Mouse (Mus musculus) thymus, adult 18-20 months (tissue): Measurements from ENCODE around the gene Git1.

Experiments
- DNase-seq, 2 experiments: peaks; one replicate each; pipeline ENCODE4 v3.0.0; 2022; ENCODE audit warnings: mixed read lengths in 2 of 2

The Git1 gene

DNA sequence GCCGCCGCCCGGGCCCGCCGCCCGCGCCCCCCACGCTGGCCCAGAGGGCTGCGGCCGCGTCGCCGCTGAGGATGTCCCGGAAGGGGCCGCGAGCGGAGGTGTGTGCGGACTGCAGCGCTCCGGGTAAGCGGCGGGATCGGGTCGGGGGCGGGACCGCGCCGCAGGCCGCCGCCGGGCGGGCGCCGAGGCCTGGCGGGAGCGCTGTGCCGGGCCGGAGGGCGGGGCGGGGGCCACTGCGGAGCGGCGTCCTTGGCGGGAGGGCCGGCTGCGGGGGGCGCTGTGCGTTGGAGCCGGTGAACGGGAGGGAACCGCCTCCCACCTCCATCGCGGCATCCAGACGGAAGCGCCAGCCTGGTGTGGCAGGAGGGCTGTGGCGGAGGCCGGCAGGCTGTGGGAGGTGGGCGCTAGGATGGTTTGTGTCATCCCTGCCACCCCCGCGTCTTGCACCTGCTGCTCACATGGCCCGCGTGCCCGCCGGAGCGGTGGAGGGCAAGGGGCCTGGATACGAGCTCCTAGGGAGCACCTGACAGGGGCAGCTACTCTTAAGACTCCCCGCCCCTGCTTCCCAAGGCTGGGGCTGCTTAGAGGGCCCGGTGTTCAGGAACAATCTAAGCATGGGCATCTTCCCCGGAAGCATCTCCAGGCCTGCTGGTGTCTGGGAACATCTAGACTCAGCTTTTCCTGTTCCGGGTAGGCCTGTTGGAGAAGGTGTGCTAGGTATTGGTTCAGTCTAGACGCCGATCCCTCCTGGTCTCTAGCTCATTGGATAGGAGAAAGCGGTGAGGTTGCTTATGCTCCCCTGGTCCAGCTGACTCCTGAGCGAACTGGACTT lies at the start of gene Git1:
Gene Git1 (plus strand): TSS at position 51 of the 832 bp plus-strand sequence.
- peak; percentile 52 to 60 for DNase-seq

DNA sequence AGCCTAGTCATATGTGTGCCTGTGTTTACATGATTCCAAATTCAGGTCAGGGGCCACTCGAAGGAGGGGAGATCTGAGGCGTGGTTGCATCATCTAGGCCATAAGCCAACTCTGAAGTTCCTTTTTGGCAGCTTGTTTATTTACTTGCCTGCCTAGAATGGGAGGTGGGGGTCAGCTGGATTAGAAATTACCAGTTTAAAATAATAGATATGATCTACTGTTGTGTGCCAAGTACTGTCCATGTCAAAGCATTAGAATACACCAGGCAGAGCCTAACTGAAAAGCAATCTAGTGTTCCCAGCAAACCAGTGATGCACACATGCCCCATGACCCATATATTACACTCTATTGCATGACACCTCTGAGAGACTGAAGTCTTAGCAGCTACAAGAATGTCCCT lies 48.4 kb upstream of the Git1 start:
- no peak for DNase-seq

DNA sequence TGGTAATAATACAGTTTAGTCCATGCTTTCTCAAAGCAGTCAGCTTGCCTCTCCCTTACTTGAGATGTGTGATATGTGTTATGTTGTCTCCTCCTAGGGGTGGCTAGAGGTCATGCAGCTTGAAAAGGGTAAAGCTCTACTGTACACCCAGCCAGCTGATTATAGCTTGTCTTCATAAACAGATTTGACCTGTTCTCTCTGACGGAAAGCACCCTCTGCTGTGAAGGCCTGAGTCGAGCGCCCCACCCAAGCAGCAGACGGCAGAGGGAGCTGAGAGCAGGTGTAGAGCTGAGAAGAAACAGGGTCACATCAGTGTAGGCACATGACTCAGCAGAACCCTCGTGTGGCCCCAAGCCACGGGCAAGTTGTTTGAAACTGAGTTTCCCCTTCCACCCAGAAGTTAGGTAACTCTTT lies 46.7 kb upstream of the Git1 start:
- peak; percentile 60 to 69 for DNase-seq

DNA sequence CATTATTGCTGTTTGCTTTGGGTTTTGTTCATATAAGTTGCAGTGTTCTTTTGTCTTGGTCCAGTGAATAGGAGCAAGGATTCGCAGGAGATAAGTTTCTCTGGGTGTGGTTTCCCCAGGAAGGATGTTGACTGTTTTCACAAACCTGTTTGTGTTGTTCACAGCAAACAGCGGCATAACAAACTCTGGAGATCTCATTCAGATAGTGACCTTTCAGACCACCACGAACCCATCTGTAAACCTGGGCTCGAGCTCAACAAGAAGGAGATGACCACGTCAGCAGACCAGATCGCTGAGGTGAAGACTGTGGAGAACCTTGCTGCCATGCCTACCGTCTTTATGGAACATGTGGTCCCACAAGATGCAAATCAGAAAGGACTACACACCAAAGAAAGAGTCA lies 44.1 kb upstream of the Git1 start:
- no peak for DNase-seq

DNA sequence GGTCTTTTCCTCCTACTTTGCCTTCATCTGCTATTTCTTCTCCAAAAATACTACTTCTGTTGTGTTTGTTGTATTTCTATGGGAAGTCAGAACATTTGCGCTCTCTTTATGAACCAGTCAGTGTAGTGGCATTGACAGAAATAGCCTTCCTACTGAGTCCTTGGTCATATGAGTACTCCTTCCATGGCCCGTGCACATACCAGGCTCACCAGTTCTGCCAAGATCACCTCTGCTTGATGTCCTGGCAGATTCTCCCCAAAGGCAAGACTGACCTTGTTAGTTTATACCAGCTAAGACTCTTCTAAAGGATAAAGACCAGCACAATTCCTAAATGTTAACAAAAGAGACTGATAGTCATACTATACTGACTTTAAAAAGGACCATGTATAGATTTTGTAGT lies 41.7 kb upstream of the Git1 start:
- no peak for DNase-seq

DNA sequence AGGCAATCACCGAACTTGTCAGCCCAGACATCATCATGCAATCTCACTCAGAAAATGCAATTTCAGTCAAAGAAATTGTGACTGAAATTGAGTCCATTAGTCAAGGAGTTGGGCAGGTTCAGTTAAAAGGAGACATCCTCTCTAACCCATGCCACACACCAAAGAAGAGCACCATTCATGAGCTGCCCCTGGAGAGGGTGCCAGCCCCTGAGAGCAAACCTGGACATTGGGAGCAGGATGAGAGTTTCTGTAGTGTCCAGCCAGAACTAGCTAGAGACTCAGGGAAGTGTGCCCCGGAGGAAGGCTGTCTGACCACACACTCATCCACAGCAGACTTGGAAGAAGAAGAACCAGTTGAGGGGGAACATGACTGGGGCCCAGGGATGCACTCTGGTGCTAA lies 40.0 kb upstream of the Git1 start:
- no peak for DNase-seq

DNA sequence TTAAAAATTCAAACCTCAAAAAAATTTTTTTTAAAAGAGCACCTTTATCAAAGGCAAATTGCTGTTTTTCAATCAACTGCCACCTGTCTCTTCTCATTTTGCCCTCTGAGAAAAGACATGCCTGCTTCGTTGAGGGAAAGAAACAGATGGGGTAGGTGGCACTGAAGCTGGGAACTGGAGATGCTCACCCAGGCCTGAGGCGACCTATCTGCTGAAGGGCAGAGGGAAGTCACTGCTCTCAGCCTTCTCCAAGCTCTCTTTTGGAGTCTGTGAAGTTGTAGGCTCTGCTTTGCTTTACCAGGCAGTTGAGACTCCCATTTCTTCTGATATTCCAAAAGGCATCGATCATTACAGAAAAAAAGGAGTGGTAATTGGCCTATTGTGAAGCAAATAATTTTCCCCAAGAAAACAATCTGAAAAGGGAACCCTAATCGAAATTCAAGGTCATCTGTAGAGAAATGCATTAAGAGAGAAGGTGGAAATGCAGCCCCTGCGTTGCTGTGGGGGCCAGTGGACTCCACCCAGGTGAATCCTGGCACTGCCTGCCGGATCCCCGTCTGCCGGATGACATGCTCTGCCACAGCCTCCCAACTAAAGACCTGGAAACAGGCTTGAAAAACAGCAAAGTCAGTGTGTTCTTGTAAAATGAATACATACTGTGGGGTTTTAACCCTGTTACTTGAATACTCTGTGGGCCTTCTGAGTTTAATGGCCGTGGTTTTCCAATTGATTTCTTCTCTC lies 37.4 kb upstream of the Git1 start:
- no peak for DNase-seq

DNA sequence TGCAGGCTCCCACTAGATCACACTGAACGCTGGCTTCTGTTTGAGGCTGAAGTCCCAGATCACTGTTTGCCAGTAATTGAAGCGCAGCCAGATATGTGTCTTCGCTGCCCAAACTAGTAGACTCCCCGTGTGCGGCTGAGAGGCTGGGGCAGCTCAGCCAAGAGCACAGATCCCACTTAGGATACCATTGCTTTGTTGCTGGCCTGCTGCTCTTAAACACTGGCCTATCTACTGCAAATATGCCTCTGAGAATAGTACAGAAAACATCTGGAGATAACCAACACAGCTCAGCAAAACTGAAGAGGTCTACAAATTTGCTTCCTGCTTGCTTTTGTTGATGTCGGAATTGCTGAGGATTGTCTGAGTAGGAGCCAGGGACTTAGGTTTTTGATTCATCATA lies 36.5 kb upstream of the Git1 start:
- no peak for DNase-seq

DNA sequence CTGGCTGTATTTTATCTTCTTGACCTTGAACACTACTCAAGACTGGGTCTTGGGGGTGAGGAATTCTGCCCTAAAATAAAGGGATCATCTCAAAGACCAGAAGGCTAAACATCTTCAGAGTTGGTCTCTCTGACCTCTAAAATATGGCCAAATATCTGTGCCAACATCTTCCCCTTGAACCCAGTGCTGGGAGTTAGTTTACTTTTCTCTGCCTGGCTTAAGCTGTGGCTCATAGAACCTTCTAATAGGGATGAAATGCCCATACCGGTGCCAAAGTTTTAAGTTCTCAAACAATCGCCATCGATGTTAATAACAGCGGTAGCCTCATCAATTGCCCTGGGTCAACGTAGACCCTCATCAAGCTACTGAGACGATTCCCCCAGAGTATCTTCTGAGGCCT lies 31.5 kb upstream of the Git1 start:
- DNase-seq: no peak

DNA sequence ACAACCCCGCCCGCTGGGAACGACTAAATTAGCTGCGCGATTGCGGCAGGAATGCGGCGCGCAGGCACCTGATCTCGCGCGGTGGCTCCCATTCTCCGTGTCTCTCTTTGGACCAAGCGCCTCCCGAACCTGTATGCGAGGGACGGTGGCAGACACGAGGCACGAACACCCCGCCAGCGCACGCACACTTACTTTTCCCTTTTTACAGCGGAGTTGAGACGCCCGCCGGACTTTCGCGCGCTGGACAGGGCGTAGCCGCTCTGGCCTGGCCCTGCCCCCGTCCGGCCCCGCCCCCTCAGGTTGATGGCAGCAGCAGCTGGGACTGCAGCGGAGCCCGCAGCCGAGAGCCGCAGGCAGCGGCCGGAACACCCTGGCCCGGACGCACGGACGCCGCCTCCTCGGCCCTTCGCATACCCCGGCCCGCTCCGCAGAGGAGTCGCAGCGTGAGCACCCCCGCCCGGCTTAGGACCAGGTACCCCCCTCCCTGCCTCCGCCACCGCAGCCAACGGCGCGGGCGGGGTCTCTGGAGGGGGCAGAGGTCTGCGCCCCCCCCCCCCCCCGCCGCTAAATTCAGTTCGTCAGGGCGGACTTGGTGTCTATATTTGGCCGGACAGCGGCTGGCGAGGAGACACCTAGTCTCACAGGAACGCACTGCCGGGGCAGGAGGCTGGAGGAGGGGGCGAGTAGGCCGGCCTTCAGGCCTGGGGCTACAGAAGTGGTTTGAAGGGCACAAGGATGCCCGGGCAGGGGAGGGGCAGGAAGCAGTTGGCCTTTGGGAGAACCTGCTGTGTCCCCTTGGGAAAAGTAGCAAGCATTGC lies 30.9 kb upstream of the Git1 start, which contains the start of gene Coro6:
Gene Coro6 (plus strand): TSS at position 129 of the 818 bp plus-strand sequence.
- DNase-seq: no peak

DNA sequence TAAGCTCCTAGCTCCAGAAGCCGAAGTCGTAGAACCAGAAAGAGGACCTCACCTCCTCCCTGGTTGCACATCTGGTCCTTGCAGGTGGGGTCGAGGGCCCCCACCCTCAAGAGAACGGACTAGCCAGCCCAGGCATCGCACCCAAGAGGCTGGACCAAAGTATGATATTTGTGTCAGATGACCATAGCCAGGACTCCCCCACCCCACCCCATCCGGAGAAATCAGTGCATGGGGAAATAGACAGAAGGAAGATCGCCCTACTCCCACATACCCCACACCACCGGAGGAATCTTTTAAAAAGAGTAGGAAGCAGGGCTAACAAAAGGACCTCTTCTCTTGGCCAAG lies 30.3 kb upstream of the Git1 start:
- no peak for DNase-seq

DNA sequence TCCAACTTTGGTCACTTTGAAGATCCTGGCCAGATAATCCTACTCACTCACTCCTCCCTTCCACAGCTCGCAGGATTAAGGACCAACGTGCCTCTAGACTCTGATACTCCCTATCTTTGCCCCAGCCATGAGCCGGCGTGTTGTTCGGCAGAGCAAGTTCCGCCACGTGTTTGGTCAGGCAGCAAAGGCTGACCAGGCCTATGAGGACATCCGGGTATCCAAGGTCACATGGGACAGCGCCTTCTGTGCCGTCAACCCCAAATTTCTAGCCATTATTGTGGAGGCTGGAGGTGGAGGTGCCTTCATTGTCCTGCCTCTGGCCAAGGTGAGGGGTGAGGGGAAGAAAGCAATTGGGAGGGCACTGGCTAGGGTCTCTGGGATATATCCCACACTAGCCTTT lies 29.6 kb upstream of the Git1 start:
- DNase-seq: no peak

DNA sequence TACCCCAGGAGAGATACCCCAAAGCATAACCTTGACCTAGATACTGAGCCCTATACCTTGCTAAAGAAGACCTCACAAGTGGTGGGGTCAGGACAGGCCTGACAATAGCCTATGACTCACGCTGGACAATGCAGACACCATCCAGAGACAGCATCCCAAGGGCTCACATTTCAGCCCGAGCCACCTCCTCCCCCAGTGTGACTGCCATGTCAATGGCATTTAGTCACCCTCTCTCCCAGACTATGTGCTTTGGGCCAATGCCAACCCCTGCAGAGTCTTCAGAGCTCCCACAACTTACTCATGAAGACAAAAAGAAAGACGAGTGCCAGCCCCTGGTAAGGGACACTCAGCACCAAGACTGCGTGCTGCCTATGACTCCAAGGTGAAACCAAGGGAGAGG lies 28.7 kb upstream of the Git1 start:
- DNase-seq: no peak

DNA sequence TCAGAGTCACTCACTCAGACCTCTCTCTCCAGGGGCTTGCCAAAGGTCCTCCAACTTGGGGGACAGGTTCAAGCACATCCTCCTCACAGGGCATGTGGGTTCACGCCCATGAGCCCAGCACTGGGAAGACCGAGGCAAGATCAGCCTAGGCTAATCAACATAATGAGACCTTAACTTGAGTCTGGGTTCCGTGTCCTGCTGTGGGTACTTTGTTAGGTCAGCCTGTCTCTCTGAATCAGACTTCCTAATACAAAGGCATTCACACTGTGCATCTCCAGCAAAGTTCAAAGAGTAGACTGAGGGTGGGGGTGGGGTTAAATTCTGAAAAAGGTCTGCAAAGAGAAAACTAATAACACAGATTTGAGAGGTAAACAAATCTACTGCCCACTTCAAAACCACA lies 28.3 kb upstream of the Git1 start:
- no peak for DNase-seq

DNA sequence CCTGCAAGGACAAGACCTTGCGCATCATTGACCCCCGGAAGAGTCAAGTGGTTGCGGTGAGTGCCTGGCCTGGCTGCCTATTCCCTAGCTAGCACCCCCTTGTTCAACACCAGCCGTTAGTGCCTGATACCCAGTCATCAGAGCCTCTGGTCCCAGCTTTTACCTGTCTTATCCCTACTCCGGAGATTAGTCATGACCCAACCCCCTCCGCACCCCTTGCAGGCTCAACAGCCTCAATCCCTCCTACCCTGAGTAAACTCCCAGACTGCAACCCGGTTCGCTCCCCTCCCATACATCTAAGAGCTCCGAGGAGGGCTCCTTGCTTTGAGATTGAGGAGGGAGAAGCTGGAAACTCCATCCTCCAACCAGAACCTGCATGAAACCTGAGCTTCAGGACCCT lies 26.8 kb upstream of the Git1 start:
- no peak for DNase-seq

DNA sequence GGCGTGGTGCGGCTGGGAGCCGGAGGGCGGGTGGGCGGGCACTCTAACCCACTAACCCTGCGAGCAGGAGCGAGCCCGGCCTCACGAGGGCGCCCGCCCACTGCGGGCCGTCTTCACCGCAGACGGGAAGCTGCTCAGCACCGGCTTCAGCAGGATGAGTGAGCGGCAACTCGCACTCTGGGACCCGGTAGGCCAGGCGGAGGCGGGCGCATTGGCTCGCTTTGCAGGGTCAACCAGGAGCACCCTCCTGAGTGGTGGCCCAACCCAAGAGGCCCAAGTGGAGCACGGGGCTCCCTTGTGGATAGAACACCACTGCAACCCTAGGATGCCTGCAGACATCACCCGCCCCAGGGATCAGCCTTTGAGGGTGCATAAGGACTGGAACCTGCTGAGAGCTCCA lies 26.2 kb upstream of the Git1 start:
- DNase-seq: peak; percentile 76 to 81

DNA sequence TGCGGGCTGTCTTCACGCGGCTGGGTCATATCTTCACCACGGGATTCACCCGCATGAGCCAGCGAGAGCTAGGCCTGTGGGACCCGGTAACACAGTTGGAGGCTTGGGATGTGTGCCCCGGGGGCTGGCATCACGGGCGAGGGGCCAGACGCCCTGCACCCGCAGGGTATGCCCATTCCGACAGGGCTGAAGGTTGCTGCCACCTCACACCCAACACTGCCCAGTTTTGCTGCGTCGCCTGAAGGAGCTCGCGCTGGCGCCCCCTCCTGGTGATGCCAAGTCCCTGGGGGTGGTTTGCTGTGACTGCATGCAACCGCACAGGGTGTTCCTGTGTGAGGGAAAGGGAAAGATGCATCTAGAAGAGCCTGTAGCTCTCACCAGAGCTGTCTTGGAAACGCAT lies 25.6 kb upstream of the Git1 start:
- peak; percentile 61 to 64 for DNase-seq

DNA sequence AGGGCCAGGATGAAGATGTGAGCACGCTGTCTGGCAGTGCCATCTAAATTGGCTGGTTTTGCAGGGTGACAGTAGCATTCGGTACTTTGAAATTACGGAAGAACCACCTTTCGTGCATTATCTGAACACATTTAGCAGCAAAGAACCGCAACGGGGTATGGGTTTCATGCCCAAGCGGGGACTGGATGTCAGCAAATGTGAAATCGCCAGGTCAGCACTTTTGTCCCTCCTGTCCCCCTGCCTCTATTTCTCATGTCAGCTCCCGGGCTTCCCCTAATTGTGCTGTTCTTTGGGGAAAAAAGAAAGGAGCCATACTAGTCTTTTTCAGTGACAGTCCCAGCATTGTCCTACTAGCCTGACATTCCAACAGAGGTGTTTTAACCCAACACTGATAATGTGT lies 25.0 kb upstream of the Git1 start:
- no peak for DNase-seq

DNA sequence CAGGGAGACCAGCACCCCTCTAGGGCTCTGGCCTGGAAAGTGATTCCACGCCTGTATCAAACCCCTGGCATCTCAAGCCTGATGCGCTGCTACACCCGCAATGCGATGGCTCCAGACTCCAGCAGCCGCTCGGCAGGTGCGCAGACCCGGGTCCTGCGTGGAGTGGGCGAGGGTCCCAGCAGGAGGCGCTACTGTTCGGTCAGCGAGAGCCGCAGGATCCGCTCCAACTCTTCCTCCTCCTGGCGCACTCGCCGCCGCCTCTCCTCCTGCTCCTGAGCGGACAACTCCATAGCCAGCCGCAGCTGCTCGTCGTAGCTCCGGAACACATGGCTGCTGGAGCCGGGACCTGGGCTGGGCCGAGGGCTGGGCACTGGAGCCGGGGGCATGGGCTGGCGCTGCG lies 22.0 kb upstream of the Git1 start:
- no peak for DNase-seq

DNA sequence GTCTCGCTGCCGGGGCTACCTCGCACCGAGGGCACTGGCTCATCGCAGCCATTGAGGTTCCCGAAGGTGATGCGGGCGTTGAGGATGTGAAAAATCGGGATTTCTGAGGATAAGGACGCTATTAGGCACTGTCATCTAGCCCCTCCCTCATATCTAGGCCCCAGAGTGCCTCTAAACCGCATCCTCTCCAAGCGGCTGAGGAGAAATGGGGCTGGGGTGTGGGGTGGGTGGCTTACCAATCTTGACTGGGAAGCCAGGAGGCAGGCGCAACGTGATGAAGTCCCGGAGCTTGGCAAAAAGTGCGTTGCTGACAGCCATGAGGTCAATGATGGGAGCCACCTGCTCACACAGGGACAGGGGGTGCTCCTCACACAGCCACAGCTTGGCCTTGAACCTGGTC lies 20.6 kb upstream of the Git1 start:
- no peak for DNase-seq

DNA sequence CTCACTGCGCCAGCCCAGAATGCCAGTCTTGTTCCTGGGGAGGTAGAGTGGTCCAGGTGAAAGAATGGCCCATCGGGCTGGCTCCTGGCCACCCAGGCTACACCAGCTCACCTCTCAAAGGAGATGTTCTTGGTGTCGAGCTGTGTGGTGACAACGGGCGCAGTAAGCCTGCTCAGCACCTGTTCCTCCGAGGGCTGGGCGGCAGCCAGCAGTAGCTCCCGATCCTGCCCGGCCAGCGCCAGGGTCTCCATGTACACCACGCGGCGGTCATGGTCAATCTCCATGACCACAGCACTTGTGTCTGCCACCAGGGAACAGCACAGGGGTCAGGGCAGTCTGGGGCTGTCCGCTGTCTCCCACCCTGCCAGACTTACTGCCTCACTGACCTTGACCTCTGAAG lies 17.1 kb upstream of the Git1 start:
- DNase-seq: no peak

DNA sequence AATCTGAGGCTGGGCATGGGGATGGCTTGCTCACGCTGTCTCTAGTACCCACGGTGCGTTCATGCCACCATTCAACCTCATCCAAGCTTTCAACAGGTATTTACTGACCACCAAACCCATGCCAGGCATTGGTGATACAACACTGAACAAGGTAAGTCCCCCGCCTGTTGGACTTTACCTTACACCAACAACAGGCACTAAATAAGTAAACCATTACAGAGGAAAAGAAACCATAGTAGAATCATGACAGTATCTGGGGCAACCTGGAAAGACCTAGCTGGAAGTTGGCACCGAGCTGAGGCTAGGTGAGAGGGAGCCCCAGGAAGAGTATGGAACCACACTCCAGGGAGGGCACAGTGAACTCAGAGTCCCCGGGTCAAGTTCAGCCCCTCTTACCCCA lies 16.5 kb upstream of the Git1 start:
- no peak for DNase-seq

DNA sequence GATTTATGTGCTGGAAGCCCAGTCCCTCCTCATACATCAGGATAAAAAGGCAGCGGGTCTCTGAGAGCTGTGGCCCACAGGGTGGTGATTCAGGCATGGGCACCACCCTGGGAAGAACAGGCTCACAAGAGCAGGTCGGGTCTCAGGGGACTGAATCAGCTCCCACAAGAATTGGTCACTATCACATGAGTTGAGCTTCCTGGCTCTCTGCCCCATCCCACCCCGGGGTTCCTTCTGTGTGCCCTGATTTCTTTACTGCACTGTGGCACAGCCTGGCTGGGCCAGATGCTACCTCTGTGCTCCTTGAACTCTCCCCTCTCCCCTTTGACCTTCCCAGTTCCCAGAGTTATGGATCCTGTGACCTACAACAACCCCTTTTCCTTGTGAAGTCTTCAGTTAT lies 10.3 kb upstream of the Git1 start:
- no peak for DNase-seq
